Mouse (Mus musculus): ENCODE results near the gene Prss28. TPM values are rescaled to one million over a fixed set of nuclear protein-coding genes. Genes with fewer than 3 reads are reported as not detected.

Gene Prss28
- polyA plus RNA-seq (2015; fragmentation: Nextera tagmentation; extraction: Ambion mirVana), result not detected in 2 replicates

- no peak within 1 kb of the TSS for H3K9ac ChIP-seq
- 67% methylated on average over 4 of the region's 4 CpGs for WGBS
Measured at GRCm38 (mm10) chr17:25308346-25308745, at the start of gene Prss28. Prss28 (plus strand) TSS chr17:25308646.

GRCm38 (mm10) chr17:25264453-25264852, 44.0 kb upstream of the Prss28 start:
- Histone ChIP-seq H3K27me3 (no peaks in the 10 kb centered on the region), H3K4me3 (no peak overlapping the region), H3K27ac (no peak overlapping the region), H3K4me2 (no peak overlapping the region), H3K4me1 (peaks cover 2% of the 10 kb centered on the region; the same call in 1 of the 2 replicates), H3K9ac (no peak overlapping the region), H3K9me3 (no peaks in the 10 kb centered on the region), H3K36me3 (peaks cover 79% of the 10 kb centered on the region)
- 82% methylated on average over 3 of the region's 3 CpGs for WGBS
- ATAC-seq (ENCODE audit: insufficient number of reproducible peaks, low FRiP score, low TSS enrichment, low read depth), result no peak

More at GRCm38 (mm10) chr17:25308346-25308745, at the start of gene Prss28:
- Histone ChIP-seq H3K27me3 (no peaks in the 10 kb centered on the region), H3K9me3 (no peaks in the 10 kb centered on the region), H3K27ac (no peak within 1 kb of the TSS), H3K4me3 (no peak within 1 kb of the TSS), H3K4me1 (no peaks in the 10 kb centered on the region), H3K36me3 (no peaks in the 10 kb centered on the region), H3K4me2 (no peak within 1 kb of the TSS)
- ATAC-seq (ENCODE audit: insufficient number of reproducible peaks, low FRiP score, low TSS enrichment, low read depth), result no peak

- peaks cover 41% of the 10 kb centered on the region for H3K36me3 ChIP-seq
- no peak overlapping the region for H3K9ac ChIP-seq
- ATAC-seq (ENCODE audit: insufficient number of reproducible peaks, low FRiP score, low TSS enrichment, low read depth), result no peak
- H3K27ac ChIP-seq, result no peak overlapping the region
- WGBS, result 77% methylated on average over 2 of the region's 2 CpGs
- no peaks in the 10 kb centered on the region for H3K27me3 ChIP-seq
- peak overlapping the region; percentile 82 for H3K4me2 ChIP-seq
- H3K4me3 ChIP-seq, result peak overlapping the region; percentile 94
- no peaks in the 10 kb centered on the region for H3K9me3 ChIP-seq
- H3K4me1 ChIP-seq, result peaks cover 33% of the 10 kb centered on the region
Measured at GRCm38 (mm10) chr17:25270795-25271335, 37.6 kb upstream of the Prss28 start.

GRCm38 (mm10) chr17:25272326-25272725, 36.1 kb upstream of the Prss28 start:
- under 1% methylated on average over 10 of the region's 10 CpGs for WGBS
- no peaks in the 10 kb centered on the region for H3K9me3 ChIP-seq
- H3K9ac ChIP-seq, result peak overlapping the region; percentile 99
- peak overlapping the region; percentile 99 for H3K27ac ChIP-seq
- H3K4me3 ChIP-seq, result peak overlapping the region; percentile 94
- peak overlapping the region; percentile 82 for H3K4me2 ChIP-seq
- H3K4me1 ChIP-seq, result peaks cover 33% of the 10 kb centered on the region
- H3K27me3 ChIP-seq, result no peaks in the 10 kb centered on the region
- no peak for ATAC-seq (ENCODE audit: insufficient number of reproducible peaks, low FRiP score, low TSS enrichment, low read depth)
- H3K36me3 ChIP-seq, result peaks cover 26% of the 10 kb centered on the region

- Histone ChIP-seq H3K36me3 (peaks cover 18% of the 10 kb centered on the region), H3K4me2 (peak overlapping the region; percentile 82), H3K27me3 (no peaks in the 10 kb centered on the region), H3K4me3 (peak overlapping the region; percentile 94), H3K4me1 (peaks cover 33% of the 10 kb centered on the region), H3K27ac (peak overlapping the region; percentile 99), H3K9ac (peak overlapping the region; percentile 99), H3K9me3 (no peaks in the 10 kb centered on the region)
- ATAC-seq (ENCODE audit: insufficient number of reproducible peaks, low FRiP score, low TSS enrichment, low read depth), result peak; percentile 90
- under 1% methylated on average over 90 of the region's 92 CpGs for WGBS
Measured at GRCm38 (mm10) chr17:25272951-25273705, 35.3 kb upstream of the Prss28 start.

- peak overlapping the region; percentile 99 for H3K9ac ChIP-seq
- under 1% methylated on average over 35 of the region's 45 CpGs for WGBS
- peak; percentile 87 for ATAC-seq (ENCODE audit: insufficient number of reproducible peaks, low FRiP score, low TSS enrichment, low read depth)
- H3K4me1 ChIP-seq, result peaks cover 33% of the 10 kb centered on the region
- H3K9me3 ChIP-seq, result no peaks in the 10 kb centered on the region
- H3K36me3 ChIP-seq, result peaks cover 11% of the 10 kb centered on the region
- H3K4me2 ChIP-seq, result peak overlapping the region; percentile 82
- peak overlapping the region; percentile 94 for H3K4me3 ChIP-seq
- peak overlapping the region; percentile 99 for H3K27ac ChIP-seq
- no peaks in the 10 kb centered on the region for H3K27me3 ChIP-seq
Measured at GRCm38 (mm10) chr17:25273706-25274501, 34.5 kb upstream of the Prss28 start.

GRCm38 (mm10) chr17:25274571-25275346, 33.7 kb upstream of the Prss28 start, which contains the start of gene Ube2i:
Ube2i (minus strand) TSS chr17:25274622.
- Histone ChIP-seq H3K36me3 (peaks cover 2% of the 10 kb centered on the region), H3K4me3 (peak within 1 kb of the TSS; percentile 94), H3K9me3 (no peaks in the 10 kb centered on the region), H3K4me2 (peak within 1 kb of the TSS; percentile 82), H3K27ac (peak within 1 kb of the TSS; percentile 99), H3K27me3 (peaks cover 6% of the 10 kb centered on the region; the same call in 1 of the 2 replicates), H3K9ac (peak within 1 kb of the TSS; percentile 99), H3K4me1 (peaks cover 29% of the 10 kb centered on the region)
- 77% methylated on average over 9 of the region's 9 CpGs for WGBS
- ATAC-seq (ENCODE audit: insufficient number of reproducible peaks, low FRiP score, low TSS enrichment, low read depth), result no peak

GRCm38 (mm10) chr17:25275833-25276232, 32.6 kb upstream of the Prss28 start:
- H3K36me3 ChIP-seq, result no peaks in the 10 kb centered on the region; the same call in 1 of the 2 replicates
- no peak overlapping the region for H3K9ac ChIP-seq
- WGBS, result 93% methylated on average over 3 of the region's 3 CpGs
- H3K9me3 ChIP-seq, result no peaks in the 10 kb centered on the region
- ATAC-seq (ENCODE audit: insufficient number of reproducible peaks, low FRiP score, low TSS enrichment, low read depth), result no peak
- H3K27ac ChIP-seq, result no peak overlapping the region
- H3K27me3 ChIP-seq, result peaks cover 6% of the 10 kb centered on the region; the same call in 1 of the 2 replicates
- no peak overlapping the region for H3K4me3 ChIP-seq
- no peak overlapping the region for H3K4me2 ChIP-seq
- peaks cover 23% of the 10 kb centered on the region for H3K4me1 ChIP-seq

- Histone ChIP-seq H3K9ac (no peak overlapping the region), H3K36me3 (no peaks in the 10 kb centered on the region), H3K4me1 (no peaks in the 10 kb centered on the region), H3K4me3 (no peak overlapping the region), H3K27ac (no peak overlapping the region), H3K9me3 (no peaks in the 10 kb centered on the region), H3K27me3 (peaks cover 6% of the 10 kb centered on the region; the same call in 1 of the 2 replicates), H3K4me2 (no peak overlapping the region)
- 35% methylated on average over 11 of the region's 11 CpGs for WGBS
- no peak for ATAC-seq (ENCODE audit: insufficient number of reproducible peaks, low FRiP score, low TSS enrichment, low read depth)
Measured at GRCm38 (mm10) chr17:25282133-25282532, 26.3 kb upstream of the Prss28 start.

- Histone ChIP-seq H3K9me3 (no peaks in the 10 kb centered on the region), H3K9ac (no peak overlapping the region), H3K27ac (no peak overlapping the region), H3K4me1 (no peaks in the 10 kb centered on the region), H3K36me3 (no peaks in the 10 kb centered on the region), H3K27me3 (no peaks in the 10 kb centered on the region), H3K4me2 (no peak overlapping the region), H3K4me3 (no peak overlapping the region)
- 22% methylated on average over 3 of the region's 3 CpGs for WGBS
- no peak for ATAC-seq (ENCODE audit: insufficient number of reproducible peaks, low FRiP score, low TSS enrichment, low read depth)
Measured at GRCm38 (mm10) chr17:25285033-25285432, 23.4 kb upstream of the Prss28 start.

- H3K27me3 ChIP-seq, result 0 out of 2 replicates have a peak, but pooled peaks cover 7% of the 10 kb centered on the region
- no peak overlapping the region for H3K4me3 ChIP-seq
- H3K4me1 ChIP-seq, result no peaks in the 10 kb centered on the region
- WGBS, result 17% methylated on average over 4 of the region's 4 CpGs
- H3K27ac ChIP-seq, result no peak overlapping the region
- H3K4me2 ChIP-seq, result no peak overlapping the region
- no peaks in the 10 kb centered on the region for H3K9me3 ChIP-seq
- H3K9ac ChIP-seq, result no peak overlapping the region
- no peak for ATAC-seq (ENCODE audit: insufficient number of reproducible peaks, low FRiP score, low TSS enrichment, low read depth)
- no peaks in the 10 kb centered on the region for H3K36me3 ChIP-seq
Measured at GRCm38 (mm10) chr17:25288842-25289241, 19.6 kb upstream of the Prss28 start.
